Mouse (Mus musculus) erythroblast, embryonic 14.5 days (primary cell): ENCODE measurements at regions not wholly inside any gene's neighbourhood (a gene's known extent, or its start where the extent isn't known, plus 50 kb on each side); places are given as distances from the start of the nearest gene placed in this dataset.

ENCODE experiments used
- H3K27me3 ChIP-seq: 2 replicates; pipeline ENCODE4 v1.6.1; 2012; ENCODE audit warnings: inconsistent platforms; ENCODE audit not compliant: control insufficient read depth
- H3K36me3 ChIP-seq: 2 replicates; pipeline ENCODE4 v1.6.1; 2012; ENCODE audit warnings: mild to moderate bottlenecking, inconsistent platforms; ENCODE audit not compliant: control insufficient read depth
- H3K4me1 ChIP-seq: 2 replicates; pipeline ENCODE4 v1.6.1; 2012; ENCODE audit warnings: inconsistent platforms; ENCODE audit not compliant: control insufficient read depth
- H3K4me3 ChIP-seq: replicated peaks from 2 replicates; pipeline ENCODE3; 2012; ENCODE audit warnings: moderate library complexity, mild to moderate bottlenecking, inconsistent platforms
- H3K9me3 ChIP-seq: 2 replicates; pipeline ENCODE4 v1.6.1; 2012; ENCODE audit warnings: low read length, inconsistent platforms, mixed read lengths; ENCODE audit not compliant: control insufficient read depth
- GATA1 ChIP-seq: IDR thresholded peaks from 2 replicates; pipeline ENCODE4 v1.6.1; 2012; ENCODE audit warnings: low read length, inconsistent platforms, mixed read lengths
- TAL1 ChIP-seq: IDR thresholded peaks from 3 replicates; pipeline ENCODE4 v1.6.1; 2012; ENCODE audit warnings: low read length, inconsistent platforms, mixed read lengths

- no peaks in the 10 kb centered on the region; the same call in 1 of the 2 replicates for H3K27me3 ChIP-seq
- H3K4me3 ChIP-seq, result no peak overlapping the region
- no peaks in the 10 kb centered on the region for H3K4me1 ChIP-seq
- no peak for TF ChIP-seq TAL1
- no peak for TF ChIP-seq GATA1
- no peaks in the 10 kb centered on the region for H3K36me3 ChIP-seq
- no peaks in the 10 kb centered on the region for H3K9me3 ChIP-seq
Observed at GRCm38 (mm10) chr4:125439856-125440255, 50.6 kb upstream of the Grik3 start.

- Histone ChIP-seq H3K9me3 (no peaks in the 10 kb centered on the region), H3K4me3 (no peak overlapping the region), H3K4me1 (no peaks in the 10 kb centered on the region), H3K27me3 (no peaks in the 10 kb centered on the region), H3K36me3 (no peaks in the 10 kb centered on the region)
- TF ChIP-seq GATA1, result no peak
- no peak for TF ChIP-seq TAL1
Observed at GRCm38 (mm10) chr4:125437161-125437822, 53.2 kb upstream of the Grik3 start.

GRCm38 (mm10) chr4:125433511-125433910 lies 57.0 kb upstream of the Grik3 start:
- Histone ChIP-seq H3K36me3 (no peaks in the 10 kb centered on the region), H3K27me3 (no peaks in the 10 kb centered on the region), H3K9me3 (no peaks in the 10 kb centered on the region), H3K4me3 (no peak overlapping the region), H3K4me1 (no peaks in the 10 kb centered on the region; the same call in 1 of the 2 replicates)
- no peak for TF ChIP-seq TAL1
- no peak for TF ChIP-seq GATA1

- Histone ChIP-seq H3K9me3 (no peaks in the 10 kb centered on the region), H3K4me3 (no peak overlapping the region), H3K4me1 (no peaks in the 10 kb centered on the region; the same call in 1 of the 2 replicates), H3K36me3 (no peaks in the 10 kb centered on the region), H3K27me3 (no peaks in the 10 kb centered on the region)
- no peak for TF ChIP-seq TAL1
- TF ChIP-seq GATA1, result no peak
Observed at GRCm38 (mm10) chr4:125431648-125432047, 58.9 kb upstream of the Grik3 start.

- H3K4me3 ChIP-seq, result no peak overlapping the region
- H3K36me3 ChIP-seq, result no peaks in the 10 kb centered on the region
- H3K27me3 ChIP-seq, result no peaks in the 10 kb centered on the region
- no peaks in the 10 kb centered on the region; the same call in 1 of the 2 replicates for H3K4me1 ChIP-seq
- no peaks in the 10 kb centered on the region for H3K9me3 ChIP-seq
- TF ChIP-seq GATA1, result no peak
- TF ChIP-seq TAL1, result no peak
Observed at GRCm38 (mm10) chr4:125430845-125431244, 59.7 kb upstream of the Grik3 start.

- H3K4me1 ChIP-seq, result no peaks in the 10 kb centered on the region; the same call in 1 of the 2 replicates
- H3K36me3 ChIP-seq, result no peaks in the 10 kb centered on the region
- H3K27me3 ChIP-seq, result no peaks in the 10 kb centered on the region
- no peak overlapping the region for H3K4me3 ChIP-seq
- H3K9me3 ChIP-seq, result no peaks in the 10 kb centered on the region
- TF ChIP-seq TAL1 (no peak), GATA1 (no peak)
Observed at GRCm38 (mm10) chr4:125428736-125429135, 61.8 kb upstream of the Grik3 start.

GRCm38 (mm10) chr4:125420561-125421241 lies 69.8 kb upstream of the Grik3 start:
- H3K9me3 ChIP-seq, result no peaks in the 10 kb centered on the region
- no peak overlapping the region for H3K4me3 ChIP-seq
- no peaks in the 10 kb centered on the region; the same call in 1 of the 2 replicates for H3K27me3 ChIP-seq

GRCm38 (mm10) chr4:125419491-125420255 lies 70.8 kb upstream of the Grik3 start:
- H3K27me3 ChIP-seq, result no peaks in the 10 kb centered on the region; the same call in 1 of the 2 replicates
- no peaks in the 10 kb centered on the region for H3K9me3 ChIP-seq
- TF ChIP-seq GATA1 (no peak), TAL1 (no peak)

More at GRCm38 (mm10) chr4:125420561-125421241, 69.8 kb upstream of the Grik3 start:
- no peaks in the 10 kb centered on the region; the same call in 1 of the 2 replicates for H3K4me1 ChIP-seq
- no peak for TF ChIP-seq GATA1
- no peak for TF ChIP-seq TAL1
- H3K36me3 ChIP-seq, result no peaks in the 10 kb centered on the region

GRCm38 (mm10) chr4:125415308-125415707 lies 75.2 kb upstream of the Grik3 start:
- no peaks in the 10 kb centered on the region for H3K27me3 ChIP-seq
- no peaks in the 10 kb centered on the region for H3K36me3 ChIP-seq
- peaks cover 32% of the 10 kb centered on the region for H3K4me1 ChIP-seq
- no peaks in the 10 kb centered on the region for H3K9me3 ChIP-seq
- H3K4me3 ChIP-seq, result no peak overlapping the region
- TF ChIP-seq GATA1, result no peak
- no peak for TF ChIP-seq TAL1

More at GRCm38 (mm10) chr4:125419491-125420255, 70.8 kb upstream of the Grik3 start:
- Histone ChIP-seq H3K4me3 (no peak overlapping the region), H3K36me3 (no peaks in the 10 kb centered on the region), H3K4me1 (no peaks in the 10 kb centered on the region; the same call in 1 of the 2 replicates)
